In genomic region chr13:13889297-13890120, GRCm38 (mm10) we compare ENCODE assay signal across 8 mouse cellular contexts.
DNase-seq lines count a peak whose midpoint lies in the region; ATAC-seq and TF ChIP-seq lines count a peak whose summit lies in the region.

No protein-coding gene starts in this region.

- TF ChIP-seq CTCF in heart, adult 2 months (IDR thresholded peaks at IDR 0.05) = peak; percentile 88

- no peaks in the 10 kb centered on the region for H3K79me2 ChIP-seq in heart, adult 2 months (replicated peaks; ENCODE audit: control insufficient read depth, insufficient read depth, low read length)

- peak overlapping the region; percentile 58 for H3K4me2 ChIP-seq in embryonic facial prominence, embryonic 14.5 days (ENCODE audit: low read depth, low read length)
- H3K4me2 ChIP-seq in limb, embryonic 13.5 days (replicated peaks) = peak overlapping the region; percentile 57
- H3K4me2 ChIP-seq in midbrain, embryonic 16.5 days (ENCODE audit: low read length) = peak overlapping the region; percentile 57

- peak; percentile 82 for TF ChIP-seq EP300 in heart, adult 2 months (IDR thresholded peaks at IDR 0.05; ENCODE audit: insufficient read depth, low read depth, low read length)

- H3K9ac ChIP-seq in embryonic facial prominence, embryonic 14.5 days (ENCODE audit: low read depth, low read length) = peak overlapping the region; percentile 42; the same call in 1 of the 2 replicates
- H3K9ac ChIP-seq in heart, adult 2 months (ENCODE audit: low read depth, low read length) = peak overlapping the region; percentile 82
- H3K9ac ChIP-seq in limb, embryonic 13.5 days = peak overlapping the region; percentile 54; the same call in 1 of the 2 replicates
- peak overlapping the region; percentile 32 for H3K9ac ChIP-seq in midbrain, embryonic 16.5 days (ENCODE audit: low read depth, low read length)

- ATAC-seq in embryonic facial prominence, embryonic 14.5 days (ENCODE audit: low read depth) = peak; percentile 92
- ATAC-seq in limb, embryonic 13.5 days (ENCODE audit: low FRiP score, low read depth) = peak; percentile 93
- peak; percentile 99 for ATAC-seq in midbrain, embryonic 16.5 days

- no peaks in the 10 kb centered on the region for H3K9me3 ChIP-seq in embryonic facial prominence, embryonic 14.5 days (ENCODE audit: control insufficient read depth, low read length)
- peaks cover 5% of the 10 kb centered on the region; the same call in 1 of the 2 replicates for H3K9me3 ChIP-seq in limb, embryonic 13.5 days
- H3K9me3 ChIP-seq in midbrain, embryonic 16.5 days (replicated peaks; ENCODE audit: control insufficient read depth, low read length, poor library complexity, severe bottlenecking) = no peaks in the 10 kb centered on the region

- peak; percentile 99 for DNase-seq in 3T3-L1 (ENCODE audit: low read depth, low spot score)
- DNase-seq in adrenal gland, postnatal 4 days (ENCODE audit: low spot score in 2 of 2) = peak; percentile 49 to 87
- DNase-seq in embryonic facial prominence, embryonic 14.5 days (ENCODE audit: low spot score) = peak; percentile 98
- DNase-seq in heart, adult 2 months = peak; percentile 87 to 90
- DNase-seq in kidney, adult 8-10 months = peak; percentile 97
- DNase-seq in spleen, postnatal 10 days (ENCODE audit: low spot score in 2 of 2) = peak; percentile 85 to 93

- 23% methylated on average over 17 of the region's 17 CpGs for WGBS in embryonic facial prominence, embryonic 14.5 days
- WGBS in heart, adult 2 months = 19% methylated on average over 17 of the region's 17 CpGs
- WGBS in limb, embryonic 13.5 days = 26% methylated on average over 17 of the region's 17 CpGs
- WGBS in midbrain, embryonic 16.5 days = 20% methylated on average over 17 of the region's 17 CpGs

- no peak overlapping the region for H3K27ac ChIP-seq in embryonic facial prominence, embryonic 14.5 days (replicated peaks; ENCODE audit: low read depth, low read length)
- H3K27ac ChIP-seq in heart, adult 2 months = no peak overlapping the region
- H3K27ac ChIP-seq in limb, embryonic 13.5 days = no peak overlapping the region
- H3K27ac ChIP-seq in midbrain, embryonic 16.5 days (ENCODE audit: low read length) = no peak overlapping the region

- no peaks in the 10 kb centered on the region for H3K27me3 ChIP-seq in embryonic facial prominence, embryonic 14.5 days (replicated peaks; ENCODE audit: control insufficient read depth, insufficient read depth, low read length)
- no peaks in the 10 kb centered on the region for H3K27me3 ChIP-seq in heart, adult 2 months (ENCODE audit: control insufficient read depth, insufficient read depth, low read length)
- H3K27me3 ChIP-seq in limb, embryonic 13.5 days = no peaks in the 10 kb centered on the region
- no peaks in the 10 kb centered on the region for H3K27me3 ChIP-seq in midbrain, embryonic 16.5 days (ENCODE audit: control insufficient read depth, insufficient read depth, low read depth, low read length)

- TF ChIP-seq POLR2A in heart, adult 2 months (IDR thresholded peaks at IDR 0.05; ENCODE audit: insufficient read depth, low read depth, low read length) = no peak

- peak overlapping the region; percentile 47 for H3K4me3 ChIP-seq in embryonic facial prominence, embryonic 14.5 days (ENCODE audit: low read depth, low read length)
- no peak overlapping the region; the same call in 1 of the 2 replicates for H3K4me3 ChIP-seq in heart, adult 2 months
- H3K4me3 ChIP-seq in limb, embryonic 13.5 days = peak overlapping the region; percentile 47
- peak overlapping the region; percentile 37 for H3K4me3 ChIP-seq in midbrain, embryonic 16.5 days (ENCODE audit: low read depth, low read length)

- no peaks in the 10 kb centered on the region for H3K4me1 ChIP-seq in embryonic facial prominence, embryonic 14.5 days (ENCODE audit: control insufficient read depth, insufficient read depth, low read length)
- H3K4me1 ChIP-seq in heart, adult 2 months (ENCODE audit: control insufficient read depth, insufficient read depth, low read length) = no peaks in the 10 kb centered on the region
- no peaks in the 10 kb centered on the region for H3K4me1 ChIP-seq in limb, embryonic 13.5 days
- H3K4me1 ChIP-seq in midbrain, embryonic 16.5 days (ENCODE audit: control insufficient read depth, insufficient read depth, low read length) = no peaks in the 10 kb centered on the region

- H3K36me3 ChIP-seq in embryonic facial prominence, embryonic 14.5 days (ENCODE audit: control insufficient read depth, insufficient read depth, low read length) = no peaks in the 10 kb centered on the region
- no peaks in the 10 kb centered on the region for H3K36me3 ChIP-seq in heart, adult 2 months (ENCODE audit: control insufficient read depth, insufficient read depth, low read length)
- H3K36me3 ChIP-seq in limb, embryonic 13.5 days = no peaks in the 10 kb centered on the region
- no peaks in the 10 kb centered on the region for H3K36me3 ChIP-seq in midbrain, embryonic 16.5 days (ENCODE audit: control insufficient read depth, insufficient read depth, low read length)

- intact Hi-C loops in heart, adult 2 months (cut with DNase I) = loop anchor here (5.0 to 10.0 kb wide), 2 partner anchors 288 to 715 kb away; no protein-coding TSS in a partner anchor

Comparison
In these comparisons a context has a peak if more than half of its experiments do, and no peak if none do; other contexts are left out.
1. H3K9ac ChIP-seq: peak in every context shown above with its lines; median percentile 82 in heart, adult 2 months; 54 in limb, embryonic 13.5 days; 42 in embryonic facial prominence, embryonic 14.5 days; 32 in midbrain, embryonic 16.5 days.